Mouse (Mus musculus) liver, embryonic 13.5 days (tissue): ENCODE measurements around the gene Snap29. TPM values are rescaled to one million over a fixed set of nuclear protein-coding genes. Genes with fewer than 3 reads are reported as not detected.
A peak's percentile ranks its signal among the peaks of the same experiment; 100 is the strongest.

Experiments
- ATAC-seq: fragments of 200-750 bp; cut with Nextera tagmentation; 2 replicates; pipeline ENCODE4 v1.8.0; 2017; ENCODE audit warnings: low read depth, mild to moderate bottlenecking, moderate number of reproducible peaks, moderate library complexity
- DNase-seq: peaks from one replicate; pipeline ENCODE4 v3.0.0; 2022
- H3K27ac ChIP-seq: fragments of 300-500 bp; sonication (generic); 2 replicates; pipeline ENCODE4 v1.5.1; 2015; ENCODE audit warnings: moderate library complexity, mild to moderate bottlenecking, inconsistent platforms
- H3K27me3 ChIP-seq: fragments of 300-500 bp; sonication (generic); 2 replicates; pipeline ENCODE4 v1.6.1; 2015; ENCODE audit warnings: mild to moderate bottlenecking, inconsistent platforms
- H3K36me3 ChIP-seq: fragments of 300-500 bp; sonication (generic); 2 replicates; pipeline ENCODE4 v1.6.1; 2015; ENCODE audit warnings: mild to moderate bottlenecking, inconsistent platforms
- H3K4me1 ChIP-seq: fragments of 300-500 bp; sonication (generic); replicated peaks from 2 replicates; pipeline ENCODE4 v1.6.1; 2015; ENCODE audit warnings: inconsistent platforms
- H3K4me2 ChIP-seq: fragments of 300-500 bp; sonication (generic); 2 replicates; pipeline ENCODE4 v1.6.1; 2015; ENCODE audit warnings: inconsistent platforms, mild to moderate bottlenecking, moderate library complexity
- H3K4me3 ChIP-seq: fragments of 300-500 bp; sonication (generic); replicated peaks from 2 replicates; pipeline ENCODE4 v1.5.1; 2015; ENCODE audit warnings: mild to moderate bottlenecking, inconsistent platforms
- H3K9ac ChIP-seq: fragments of 300-500 bp; sonication (generic); 2 replicates; pipeline ENCODE4 v1.6.1; 2015; ENCODE audit warnings: mild to moderate bottlenecking, inconsistent platforms
- H3K9me3 ChIP-seq: fragments of 300-500 bp; sonication (generic); replicated peaks from 2 replicates; pipeline ENCODE4 v1.6.1; 2016; ENCODE audit warnings: inconsistent platforms
- WGBS: fragments of 180-500 bp; shearing (Covaris S2); methylation state at CpG from one replicate; pipeline ENCODE4 v1.1.7; 2015; ENCODE audit not compliant: insufficient replicate concordance; 5-methylcytosine and 5-hydroxymethylcytosine counted together
- polyA plus RNA-seq: library from polyadenylated mRNA; unstranded; fragments of >200 nt; fragmentation: Nextera tagmentation; extraction: Ambion mirVana; gene quantifications from 2 replicates; pipeline ENCODE4 v1.2.1, GENCODE M21; 2015

Snap29 gene
- polyA plus RNA-seq, 1 experiment from 2014 or later: 8.8 TPM

DNA sequence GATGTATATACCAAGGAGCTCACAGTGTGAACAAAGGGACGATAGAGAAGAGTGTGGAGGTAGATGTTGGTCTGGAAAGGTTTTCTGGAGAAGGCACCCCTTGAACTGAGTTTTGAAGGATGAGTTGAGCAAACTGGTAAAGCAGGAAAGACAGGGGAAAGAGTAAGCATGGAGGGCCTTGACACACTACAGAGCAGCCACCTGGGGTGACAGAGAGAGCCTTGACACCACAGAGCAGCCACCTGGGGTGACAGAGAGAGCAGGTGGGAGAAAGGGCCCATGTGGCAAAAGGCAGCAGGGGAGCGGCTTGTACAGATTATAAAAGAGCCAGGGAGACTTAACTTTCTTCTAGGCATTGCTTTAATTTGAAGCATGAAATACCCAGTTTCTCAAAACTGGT, 69.0 kb downstream of the Snap29 start:
- no peak overlapping the region for H3K4me2 ChIP-seq
- H3K27ac ChIP-seq: no peak overlapping the region
- no peak for DNase-seq
- ATAC-seq: no peak
- no peak overlapping the region for H3K9ac ChIP-seq
- H3K4me1 ChIP-seq: peaks cover 33% of the 10 kb centered on the region
- 82% methylated on average over 2 of the region's 2 CpGs for WGBS
- no peaks in the 10 kb centered on the region for H3K9me3 ChIP-seq
- H3K27me3 ChIP-seq: no peaks in the 10 kb centered on the region
- H3K36me3 ChIP-seq: peaks cover 44% of the 10 kb centered on the region
- H3K4me3 ChIP-seq: no peak overlapping the region

DNA sequence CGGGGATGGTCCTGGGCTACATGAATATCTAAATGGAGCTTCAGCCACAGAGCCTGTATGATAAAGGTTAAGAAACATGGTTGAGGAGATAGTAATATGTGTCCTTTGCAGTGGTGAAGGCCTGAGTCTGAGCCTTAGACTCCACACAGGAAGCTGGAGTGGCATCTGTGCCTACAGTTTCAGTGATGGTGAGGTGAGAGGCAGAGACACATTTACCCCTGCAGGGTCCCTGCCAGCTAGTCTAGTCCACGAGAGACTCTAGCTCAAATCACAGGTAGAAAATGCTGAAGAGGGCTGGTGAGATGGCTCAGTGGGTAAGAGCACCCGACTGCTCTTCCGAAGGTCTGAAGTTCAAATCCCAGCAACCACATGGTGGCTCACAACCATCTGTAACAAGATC, 69.5 kb downstream of the Snap29 start:
- DNase-seq (no peak), ATAC-seq (no peak)
- Histone ChIP-seq H3K36me3 (peaks cover 42% of the 10 kb centered on the region), H3K9me3 (no peaks in the 10 kb centered on the region), H3K4me3 (no peak overlapping the region), H3K9ac (no peak overlapping the region), H3K4me2 (no peak overlapping the region), H3K27me3 (no peaks in the 10 kb centered on the region), H3K27ac (no peak overlapping the region), H3K4me1 (peaks cover 38% of the 10 kb centered on the region)
- 91% methylated on average over 4 of the region's 4 CpGs for WGBS

- Histone ChIP-seq H3K9ac (no peak overlapping the region; the same call in 1 of the 2 replicates), H3K4me1 (peaks cover 51% of the 10 kb centered on the region), H3K4me3 (no peak overlapping the region), H3K27ac (peak overlapping the region; percentile 20; the same call in 1 of the 2 replicates), H3K4me2 (no peak overlapping the region), H3K9me3 (no peaks in the 10 kb centered on the region), H3K27me3 (no peaks in the 10 kb centered on the region), H3K36me3 (peaks cover 38% of the 10 kb centered on the region)
- ATAC-seq: peak; percentile 50; the same call in 1 of the 2 replicates
- WGBS: 54% methylated on average over 4 of the region's 4 CpGs
- no peak for DNase-seq
Observed at GRCm38 (mm10) chr16:17478331-17478943, 72.7 kb downstream of the Snap29 start.

Other genes with a start within 250 kb of the Snap29 start
- 247 and 282 TPM in 2 replicates for gene Ube2l3, start 203.3 kb upstream of the Snap29 start, polyA plus RNA-seq
- gene Rimbp3, start 197.4 kb upstream of the Snap29 start, polyA plus RNA-seq: 0.12 and 0.14 TPM in 2 replicates
- gene Hic2, start 172.4 kb upstream of the Snap29 start, polyA plus RNA-seq: 2.9 and 3.2 TPM in 2 replicates
- 2.8 and 3.2 TPM in 2 replicates for gene Tmem191c, start 129.9 kb upstream of the Snap29 start, polyA plus RNA-seq
- gene Serpind1, start 74.6 kb upstream of the Snap29 start, polyA plus RNA-seq: 124 and 143 TPM in 2 replicates
- 12.9 and 15.1 TPM in 2 replicates for gene Pi4ka, start 328 bp downstream of the Snap29 start, polyA plus RNA-seq
- gene Crkl, start 46.0 kb downstream of the Snap29 start, polyA plus RNA-seq: 30.8 and 35.8 TPM in 2 replicates
- 0.76 and 1.2 TPM in 2 replicates for gene Aifm3, start 83.6 kb downstream of the Snap29 start, polyA plus RNA-seq
- 22.6 and 24.0 TPM in 2 replicates for gene Lztr1, start 102.7 kb downstream of the Snap29 start, polyA plus RNA-seq
- gene Thap7, start 125.2 kb downstream of the Snap29 start, polyA plus RNA-seq: 30.1 and 32.0 TPM in 2 replicates
- gene Lrrc74b, start 155.3 kb downstream of the Snap29 start, polyA plus RNA-seq: not detected in 2 replicates
- gene P2rx6, start 155.9 kb downstream of the Snap29 start, polyA plus RNA-seq: 0.09 TPM in 1 of 2 replicates, not detected in the other
- gene Slc7a4, start 177.2 kb downstream of the Snap29 start, polyA plus RNA-seq: 1.3 and 1.8 TPM in 2 replicates
- gene Smpd4, start 213.4 kb downstream of the Snap29 start, polyA plus RNA-seq: 16.7 and 22.5 TPM in 2 replicates
- gene Ccdc74a, start 240.5 kb downstream of the Snap29 start, polyA plus RNA-seq: 1.6 and 2.3 TPM in 2 replicates